Mouse (Mus musculus) gastrocnemius, adult 8-10 months (tissue): ENCODE results near the gene Tll1. TPM values are rescaled to one million over a fixed set of nuclear protein-coding genes. Genes with fewer than 3 reads are reported as not detected.

Source experiments
- DNase-seq, 2 experiments: peaks; one replicate each; pipeline ENCODE4 v3.0.0; 2022; ENCODE audit warnings: low spot score in 2 of 2
- total RNA-seq, 4 experiments: library from RNA; stranded (reverse); gene quantifications; 2 replicates each; pipeline ENCODE4 v1.2.4; 2022

The Tll1 gene
- under 1 TPM; 0.35 to 0.88 (median 0.39) TPM for total RNA-seq

DNA sequence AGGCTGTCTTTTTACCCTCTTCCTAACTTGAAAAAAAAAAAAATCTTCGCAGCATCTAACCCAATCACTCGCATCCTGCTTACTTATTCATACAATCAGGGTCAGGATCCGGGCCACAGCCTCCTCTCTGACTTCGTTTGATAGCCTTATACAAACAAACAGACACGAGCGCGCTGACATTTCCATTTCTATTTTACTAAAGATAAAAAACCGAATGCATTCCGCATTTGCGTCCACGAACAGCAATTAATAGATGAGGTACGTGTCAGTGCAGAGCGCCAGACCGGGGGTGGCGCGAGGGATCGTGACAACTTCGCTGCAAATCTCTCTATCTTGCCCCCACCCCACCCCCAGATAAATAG is at the start of gene Tll1:
Gene Tll1, minus strand, starts transcription at position 248 of the 362 bp plus-strand sequence.
- no peak for DNase-seq

DNA sequence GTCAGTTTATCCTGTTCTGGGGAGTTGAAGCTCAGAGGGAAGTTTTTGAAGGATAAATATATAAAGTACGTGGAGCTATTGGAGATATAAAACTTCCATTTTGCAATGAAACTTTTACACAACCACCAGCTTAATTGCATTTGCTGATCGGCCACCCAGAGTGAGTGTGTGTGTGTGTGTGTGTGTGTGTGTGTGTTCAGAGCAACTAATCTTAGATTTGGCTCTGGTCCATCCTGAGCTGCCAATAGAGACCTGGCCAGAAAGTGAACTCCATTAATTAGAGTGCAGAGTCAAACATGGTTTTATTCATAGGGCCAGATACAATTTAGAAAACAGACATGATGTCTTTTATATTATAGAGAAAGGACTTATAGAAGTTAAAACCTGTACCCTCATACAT is 32.6 kb upstream of the Tll1 start:
- no peak for DNase-seq

DNA sequence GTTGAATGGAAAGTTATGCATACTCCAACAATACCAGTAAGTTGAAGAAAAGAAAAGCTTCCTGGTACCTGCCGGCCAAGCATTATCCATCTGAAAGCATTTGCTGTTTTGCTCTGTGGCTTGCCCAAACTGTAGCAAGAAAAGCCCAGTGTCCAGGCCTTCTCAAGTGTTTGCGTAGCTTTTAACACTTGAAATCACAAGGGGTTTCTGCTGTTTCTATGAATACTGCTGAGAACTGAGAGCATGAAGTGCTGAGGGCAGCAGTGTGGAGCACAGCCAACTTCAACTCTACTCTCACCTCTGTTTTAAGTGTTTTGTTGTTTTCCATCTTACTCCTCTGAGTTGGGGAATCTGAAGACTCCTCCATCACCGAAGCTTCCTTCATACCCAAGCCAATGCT is 15.5 kb upstream of the Tll1 start:
- no peak for DNase-seq

- no peak for DNase-seq
Measured at GRCm38 (mm10) chr8:64217644-64218043, 11.6 kb upstream of the Tll1 start.

- DNase-seq: no peak
Measured at GRCm38 (mm10) chr8:64216252-64216651, 10.2 kb upstream of the Tll1 start.

- no peak for DNase-seq
Measured at GRCm38 (mm10) chr8:64215374-64215773, 9.3 kb upstream of the Tll1 start.

GRCm38 (mm10) chr8:64214906-64215305 is 8.8 kb upstream of the Tll1 start:
- DNase-seq: no peak

DNA sequence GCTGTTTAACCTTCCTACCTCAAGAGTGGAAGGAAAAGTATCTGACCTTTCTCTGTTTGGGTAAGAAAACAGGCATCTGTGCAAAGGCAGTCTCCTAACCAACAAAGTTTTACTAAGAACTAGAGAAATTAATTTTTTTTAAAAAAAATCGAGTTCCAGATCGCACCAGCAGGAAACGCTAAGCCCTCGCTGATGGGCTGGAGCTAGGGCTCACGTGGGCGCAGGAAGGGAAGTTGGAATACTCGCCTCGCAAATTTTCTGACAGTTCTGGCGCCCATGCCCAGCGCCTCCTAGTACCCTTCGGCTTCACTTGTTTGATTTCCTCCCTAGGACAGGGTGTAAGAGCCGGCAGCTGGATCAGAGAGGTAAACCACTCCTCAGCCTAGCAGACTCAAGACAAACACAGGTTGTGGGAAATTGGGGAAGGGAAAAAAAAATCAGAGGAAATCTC is 365 bp upstream of the Tll1 start:
- peak in 1 of 2 experiments; percentile 11 for DNase-seq

DNA sequence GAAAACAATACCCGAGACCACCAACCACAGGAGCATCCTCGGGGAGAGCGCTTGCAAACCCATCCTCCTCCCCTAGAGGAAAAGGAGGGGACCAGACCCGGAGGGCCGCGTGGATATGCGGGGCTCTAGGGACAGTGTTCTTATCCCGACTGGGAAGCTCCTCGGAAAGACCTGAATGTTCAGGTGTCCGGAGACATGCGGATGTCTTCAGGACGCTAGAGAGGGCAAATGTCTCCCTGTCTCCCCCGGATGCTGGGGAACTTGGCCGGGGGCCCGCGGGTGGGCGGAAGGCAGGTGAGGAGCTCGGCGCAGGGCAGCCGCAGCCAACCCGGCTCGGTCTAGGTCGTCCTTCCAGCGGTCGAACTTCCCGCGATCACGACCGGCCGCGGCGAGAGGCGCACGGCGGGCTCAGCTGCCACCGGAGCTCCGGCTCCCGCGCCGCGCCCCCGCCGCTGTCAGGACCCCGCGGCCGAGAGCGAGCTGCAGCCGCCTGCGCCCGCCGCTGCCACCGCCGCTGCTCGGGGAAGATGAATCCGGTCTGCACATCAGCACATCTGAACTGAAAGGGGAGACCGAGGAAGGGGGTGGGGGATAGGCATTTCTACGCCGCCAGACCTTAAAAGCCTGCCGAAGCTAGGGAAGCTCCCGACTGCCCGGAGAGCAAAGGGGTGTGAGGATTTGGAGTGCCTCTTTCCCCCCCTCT is 599 bp downstream of the Tll1 start:
- DNase-seq: peak; percentile 3

DNA sequence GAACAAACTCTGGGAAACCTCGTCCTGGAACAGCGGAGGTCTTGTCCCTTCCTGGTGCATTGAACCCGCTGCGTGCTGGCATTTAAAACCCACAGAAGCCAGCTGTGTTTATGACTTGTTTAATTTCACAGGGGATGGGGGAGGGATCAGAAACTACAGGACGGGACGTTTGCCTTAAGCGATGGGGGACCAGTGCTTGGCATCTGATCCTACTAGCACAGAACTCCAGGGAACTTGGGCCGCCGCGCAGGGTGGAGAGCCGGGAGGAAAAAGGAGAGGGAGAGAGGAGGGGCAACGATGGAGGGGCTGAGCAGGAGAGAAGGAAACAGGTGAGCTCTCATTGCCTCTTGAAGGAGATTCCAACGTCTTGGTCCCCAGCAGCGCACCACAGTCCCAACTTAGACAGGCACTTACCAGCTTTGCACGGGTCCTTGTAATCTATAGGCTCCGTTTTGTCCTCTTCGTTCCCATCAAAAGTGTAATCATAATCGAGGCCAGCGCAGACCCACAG is 1.2 kb downstream of the Tll1 start:
- DNase-seq: no peak

DNA sequence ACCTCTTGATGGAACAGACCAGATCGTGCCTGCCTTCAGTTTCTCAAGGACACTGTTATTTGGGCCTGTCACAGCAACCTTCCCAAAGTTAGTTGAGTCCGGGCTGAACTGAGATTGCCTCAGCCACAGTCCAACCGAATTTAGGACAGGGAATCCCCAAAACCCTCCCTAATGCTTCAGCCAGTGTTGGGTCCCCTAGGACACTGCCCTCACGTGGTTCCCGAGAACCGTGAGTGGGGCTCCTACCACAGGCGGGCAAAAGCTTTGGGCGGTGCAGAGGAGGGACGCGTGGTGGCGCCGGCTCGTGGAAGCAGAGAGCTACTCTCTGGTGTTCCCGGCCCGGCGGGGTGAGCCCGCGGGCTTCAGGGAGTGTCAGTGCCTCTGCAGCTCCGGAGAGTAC is 1.9 kb downstream of the Tll1 start:
- peak; percentile 34 to 50 for DNase-seq

DNA sequence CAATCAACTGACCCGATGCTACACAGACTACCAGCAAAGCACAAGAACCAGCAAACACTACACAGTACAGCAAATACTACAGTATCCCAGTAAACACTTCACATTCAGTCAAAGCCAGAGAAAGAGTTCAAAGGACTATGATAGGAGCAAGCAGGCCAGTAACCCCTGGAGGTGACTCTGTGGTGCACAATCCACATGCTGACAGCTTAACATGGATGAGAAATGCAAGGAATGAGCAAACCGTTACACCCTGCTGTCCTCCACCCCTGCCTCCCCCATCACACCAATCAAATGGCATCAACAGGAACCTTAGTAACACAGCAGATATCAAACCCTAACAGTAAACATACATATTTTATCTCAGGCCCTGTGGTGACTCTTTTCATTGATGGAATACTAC is 7.7 kb downstream of the Tll1 start:
- DNase-seq: no peak

DNA sequence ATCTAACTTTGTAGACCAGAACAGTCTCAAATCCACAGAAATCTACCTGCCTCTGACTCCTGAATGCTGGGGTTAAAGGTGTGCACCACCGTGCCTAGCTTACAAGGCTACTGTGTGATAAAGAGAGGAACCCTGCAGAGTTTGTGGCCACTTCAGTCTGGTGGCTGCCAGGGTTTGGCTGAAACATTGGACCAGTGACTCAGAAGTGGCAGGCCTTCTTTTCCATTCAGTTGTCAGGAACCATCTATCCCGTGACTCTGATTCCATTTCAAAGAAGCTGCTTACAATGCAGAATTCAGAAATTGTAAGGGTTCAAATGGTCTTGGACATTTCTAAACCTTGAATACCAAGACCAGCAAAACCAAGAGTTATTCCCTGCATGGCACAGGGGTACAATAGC is 12.7 kb downstream of the Tll1 start:
- no peak for DNase-seq

DNA sequence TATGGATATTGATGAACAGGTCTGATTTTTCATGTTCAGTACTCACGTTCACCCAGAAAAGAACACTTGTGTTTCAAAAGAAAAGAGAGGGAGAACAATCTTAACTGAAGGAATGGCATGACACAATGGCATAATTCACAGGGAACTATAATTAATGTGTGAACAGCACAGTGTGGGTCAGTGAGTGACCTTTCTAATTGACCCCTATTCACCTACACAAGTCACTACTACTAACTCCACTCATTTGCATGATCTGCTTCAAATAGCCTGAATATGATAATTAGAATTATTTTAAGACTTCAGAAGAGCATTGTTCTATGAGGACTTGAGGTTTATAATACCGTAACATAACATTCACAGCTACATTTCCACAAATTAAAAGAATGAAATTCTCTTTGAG is 18.2 kb downstream of the Tll1 start:
- DNase-seq: no peak

DNA sequence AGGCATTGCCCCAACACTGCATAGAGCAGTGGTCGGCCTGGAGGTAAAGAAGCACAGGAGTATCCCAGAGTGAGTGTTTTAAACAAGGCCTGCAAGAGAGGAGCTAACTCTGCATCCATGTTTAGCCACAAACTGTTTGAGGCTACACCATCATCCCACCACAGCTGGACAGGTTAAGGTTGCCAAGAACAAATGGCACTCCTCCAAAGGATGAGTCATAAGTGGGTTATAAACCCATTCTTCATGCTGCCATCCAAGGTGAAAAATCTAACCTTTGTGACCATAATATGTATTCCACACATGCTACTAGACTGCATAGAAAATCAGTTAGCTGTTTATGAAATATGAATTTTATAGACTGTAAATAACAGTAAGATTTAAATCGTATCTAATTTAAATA is 29.1 kb downstream of the Tll1 start:
- DNase-seq: no peak

GRCm38 (mm10) chr8:64174916-64175315 is 31.2 kb downstream of the Tll1 start:
- no peak for DNase-seq

DNA sequence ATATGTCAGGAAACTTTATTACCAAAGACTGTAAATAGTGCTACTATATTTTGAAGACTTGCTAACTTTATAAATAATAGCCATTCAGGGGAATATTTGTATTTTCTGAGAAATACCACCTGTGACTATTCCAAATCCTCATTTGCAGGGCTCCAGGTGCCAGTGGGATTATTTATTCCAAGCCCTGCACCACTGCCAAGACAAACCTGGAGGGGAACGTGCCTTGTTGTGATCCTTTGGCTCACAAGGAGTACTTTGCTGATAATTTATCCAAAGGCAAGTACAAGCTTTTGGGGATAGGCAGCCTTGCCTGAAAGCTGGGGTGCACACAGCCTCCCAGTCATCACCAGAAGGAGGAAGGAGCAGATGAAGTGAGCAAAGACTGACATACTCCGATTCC is 32.3 kb downstream of the Tll1 start:
- DNase-seq: no peak

DNA sequence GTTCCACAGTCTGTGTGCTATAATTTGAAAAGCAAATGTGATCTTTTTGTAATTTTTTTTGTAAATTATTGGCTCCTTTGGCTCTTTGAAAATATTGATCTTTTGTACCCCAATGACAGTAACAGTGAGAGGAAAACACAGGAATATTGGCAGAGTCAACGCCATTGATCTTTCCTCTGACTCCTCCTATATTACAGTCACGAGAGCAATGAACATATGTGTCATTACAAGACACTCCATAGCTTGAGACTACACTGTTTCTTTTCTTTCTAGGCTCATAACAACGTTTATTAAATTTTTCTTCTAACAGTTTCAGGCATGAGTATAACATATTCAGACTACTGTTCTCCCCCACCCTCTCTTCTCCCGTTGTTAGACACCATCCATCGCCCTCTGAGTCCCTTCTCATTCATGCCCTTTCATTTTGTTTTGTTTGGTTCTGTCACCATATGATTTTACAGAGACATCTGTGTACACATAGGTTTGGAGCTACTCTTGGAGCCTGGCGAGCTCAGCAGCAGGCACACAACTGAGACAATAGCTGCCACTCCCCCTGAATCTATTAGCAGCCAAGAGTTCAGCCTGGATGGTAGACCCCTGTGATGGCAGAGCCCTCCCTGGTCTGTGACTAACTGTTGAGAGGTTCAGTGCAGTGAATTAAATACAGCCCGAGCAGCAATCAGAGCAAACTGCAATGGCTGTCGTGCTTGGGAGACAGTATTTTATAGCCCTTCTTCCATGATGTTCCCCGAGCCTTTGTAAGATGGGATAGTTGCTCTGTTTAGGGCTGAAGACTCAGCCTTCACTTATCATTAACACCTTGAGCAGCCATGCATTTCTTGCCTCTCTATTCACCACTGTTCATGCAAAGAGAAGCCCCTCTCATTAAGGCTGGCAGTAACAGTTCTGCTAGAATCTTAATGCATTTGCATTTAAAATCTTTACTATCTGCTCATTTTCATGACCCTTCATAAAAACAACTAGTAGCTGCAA is 52.9 kb downstream of the Tll1 start:
- DNase-seq: no peak

DNA sequence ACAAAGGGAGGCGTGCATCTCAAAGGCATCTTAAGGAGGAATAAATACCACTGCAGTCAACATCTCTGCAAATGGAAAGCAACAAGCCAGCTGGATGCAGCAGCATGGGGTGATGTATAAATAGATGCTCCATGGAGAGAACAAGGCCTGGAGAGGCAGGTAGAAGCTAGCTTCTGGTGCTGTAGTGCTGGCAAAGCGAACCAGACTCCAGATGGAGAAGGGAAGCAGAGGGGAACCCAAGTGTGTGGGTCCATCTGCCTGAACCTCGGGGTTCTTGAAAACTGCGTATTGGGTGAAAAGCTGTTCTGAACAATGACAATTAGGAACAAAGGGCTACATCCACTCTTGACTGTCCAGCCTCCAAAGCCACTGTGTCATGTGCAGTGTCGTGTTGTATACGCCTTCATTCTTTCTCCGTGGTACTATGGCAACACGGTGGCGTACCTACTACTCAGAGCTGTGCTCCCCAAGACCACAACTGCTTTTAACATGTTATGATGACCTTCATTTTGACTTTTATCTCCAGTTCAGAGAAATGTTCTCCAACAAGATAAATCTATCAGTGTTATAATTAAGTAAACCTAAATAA is 53.8 kb downstream of the Tll1 start:
- no peak for DNase-seq

- no peak for DNase-seq
Measured at GRCm38 (mm10) chr8:64136593-64136992, 69.5 kb downstream of the Tll1 start.

- DNase-seq: no peak
Measured at GRCm38 (mm10) chr8:64107190-64107589, 98.9 kb downstream of the Tll1 start.

DNA sequence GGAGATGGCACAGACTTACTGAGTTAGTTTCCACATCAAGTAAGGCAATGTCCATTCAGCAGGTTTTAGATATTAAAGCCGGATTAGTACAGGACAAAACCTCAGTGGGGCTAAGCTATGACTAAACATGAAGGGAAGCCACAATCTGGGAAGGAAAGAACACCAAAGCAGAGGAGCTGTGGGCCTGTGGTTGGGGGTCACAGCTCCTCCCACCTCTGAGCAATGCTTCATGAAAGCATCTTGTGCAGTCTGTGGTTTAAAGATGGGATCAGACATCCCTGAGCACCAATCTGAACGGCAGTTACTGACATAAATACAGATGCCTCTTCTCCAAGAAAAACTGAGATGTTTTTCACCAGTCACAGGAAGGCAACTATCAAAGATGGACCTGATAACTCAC is 132.7 kb downstream of the Tll1 start:
- DNase-seq: no peak
